Mouse (Mus musculus) central nervous system, embryonic 14 days (tissue): Measurements from ENCODE around the gene Igsf6. TPM values are rescaled to one million over a fixed set of nuclear protein-coding genes. Genes with fewer than 3 reads are reported as not detected.

ENCODE experiments used
- polyA plus RNA-seq: library from polyadenylated mRNA; depleted of rRNA; stranded (reverse); fragments of >200 nt; gene quantifications from 2 replicates; pipeline ENCODE4 v1.2.3, GENCODE M21; 2012; rRNA removed

Igsf6 gene
- 0.41 and 0.63 TPM in 2 replicates for polyA plus RNA-seq

GRCm38 (mm10) chr7:121074281-121074680 is at the start of gene Igsf6:
Gene Igsf6, minus strand, starts transcription at chr7:121074572.

GRCm38 (mm10) chr7:121081350-121081749 is 7.0 kb upstream of the Igsf6 start, which contains the start of gene Otoa:
Gene Otoa, plus strand, starts transcription at chr7:121081650.

GRCm38 (mm10) chr7:121033856-121034652 is 40.3 kb downstream of the Igsf6 start, which contains the start of gene Mettl9:
Gene Mettl9, plus strand, starts transcription at chr7:121034445.

Other genes with a start within 250 kb of the Igsf6 start
- gene Eef2k, start 231.7 kb downstream of the Igsf6 start, polyA plus RNA-seq: 27.7 and 32.9 TPM in 2 replicates
- 31.3 and 31.5 TPM in 2 replicates for gene Polr3e, start 156.8 kb downstream of the Igsf6 start, polyA plus RNA-seq
- 33.3 and 36.6 TPM in 2 replicates for gene Cdr2, start 92.3 kb downstream of the Igsf6 start, polyA plus RNA-seq
- 0.23 and 0.39 TPM in 2 replicates for gene Mfsd13b, start 92.1 kb downstream of the Igsf6 start, polyA plus RNA-seq
- gene Mettl9, start 40.1 kb downstream of the Igsf6 start, polyA plus RNA-seq: 104 and 121 TPM in 2 replicates
- 0.32 and 0.76 TPM in 2 replicates for gene Otoa, start 7.1 kb upstream of the Igsf6 start, polyA plus RNA-seq